Mouse (Mus musculus) Patski (cell line): ENCODE data around the gene Jun. TPM values are rescaled to one million over a fixed set of nuclear protein-coding genes. Genes with fewer than 3 reads are reported as not detected.

Experiments used
- ATAC-seq: fragments of 100-300 bp; one replicate; pipeline ENCODE4 v1.8.0; 2021
- CTCF ChIA-PET: fragments of 350-600 bp; sonication (Branson Sonifier 250); formaldehyde crosslinking; loops from one replicate; lab custom pipeline; 2022; ENCODE audit warnings: inconsistent platforms; lab: Charles Lee
- POLR2A ChIA-PET: fragments of 350-600 bp; sonication (Branson Sonifier 250); formaldehyde crosslinking; loops from one replicate; lab custom pipeline; 2022; ENCODE audit warnings: antibody characterized with exemption, inconsistent platforms; lab: Charles Lee
- DNase-seq: peaks from one replicate; pipeline ENCODE4 v3.0.0-alpha.2; 2011; ENCODE audit warnings: low read depth, low spot score
- H3K27me3 ChIP-seq: fragments of 371-371 bp; one replicate; pipeline ENCODE4 v1.5.1; 2021
- CTCF ChIP-seq: fragments of 100-300 bp; IDR thresholded peaks from one replicate; pipeline ENCODE4 v1.5.1; 2021
- in situ Hi-C: fragments of 300-500 bp; cut with MboI; formaldehyde crosslinking; loops from 3 replicates; pipeline ENCODE4 v1.11.1; 2018; ENCODE audit warnings: low pct_unique_long_range_greater_than_20kb, mixed read lengths
- polyA plus RNA-seq: library from polyadenylated mRNA; unstranded; gene quantifications from one replicate; pipeline ENCODE4 v1.2.3, GENCODE M21; 2021

The Jun gene
- polyA plus RNA-seq, 1 experiment from 2014 or later = 122 TPM

DNA sequence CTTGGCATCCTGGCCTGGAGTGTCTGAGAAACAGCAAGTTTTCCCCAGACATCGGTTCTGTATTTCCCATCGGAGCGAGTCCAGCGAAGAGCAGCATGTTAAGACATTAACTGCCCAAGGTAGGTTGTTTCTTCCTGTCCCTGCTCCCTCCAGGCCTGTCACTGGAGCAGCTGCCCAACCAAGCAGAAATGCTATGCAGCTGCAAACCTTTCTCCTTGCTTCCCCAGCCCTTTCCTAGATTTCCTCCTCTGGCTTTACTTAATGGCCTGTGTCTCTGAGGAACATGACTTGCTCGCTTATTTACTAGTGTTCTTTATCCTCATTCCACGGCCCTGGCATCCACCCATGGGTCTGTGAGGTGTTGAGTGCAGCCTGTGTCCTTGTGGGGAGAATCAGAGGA is 41.6 kb upstream of the Jun start:
- no peaks in the 10 kb centered on the region for H3K27me3 ChIP-seq
- TF ChIP-seq CTCF = no peak
- ChIA-PET POLR2A (no interaction called here), CTCF (interaction anchor here (1.2 to 2.1 kb wide), 2 partner anchors 10 to 64 kb away, joined by 3 to 6 read pairs; no protein-coding TSS in a partner anchor)
- DNase-seq (no peak), ATAC-seq (no peak)
- in situ Hi-C loops = no loop called here

DNA sequence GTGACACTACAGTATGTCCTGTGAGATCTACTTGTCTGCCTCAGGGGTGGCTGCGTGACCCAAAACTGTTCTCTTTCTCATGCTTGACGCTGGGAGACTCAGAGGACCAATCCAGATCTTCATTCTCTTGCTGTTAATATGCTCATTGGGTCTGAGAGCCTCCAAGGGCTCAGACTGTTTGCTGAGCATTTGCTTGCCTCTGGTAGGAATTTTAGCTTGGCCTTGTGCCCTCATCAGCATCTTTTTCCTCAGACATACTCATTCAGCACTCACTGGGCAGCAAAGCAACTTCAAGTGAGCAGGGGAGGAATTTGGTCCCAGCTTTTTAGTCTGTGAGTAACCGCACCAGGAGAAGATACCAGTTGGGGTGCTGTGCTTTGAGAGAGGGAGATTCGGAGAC is 40.5 kb upstream of the Jun start:
- in situ Hi-C loops = no loop called here
- POLR2A ChIA-PET = no interaction called here
- TF ChIP-seq CTCF = no peak
- ATAC-seq (no peak), DNase-seq (no peak)
- CTCF ChIA-PET = interaction anchor here (2.1 kb wide), 1 partner anchor 9 kb away, joined by 6 read pairs; no protein-coding TSS in a partner anchor
- no peaks in the 10 kb centered on the region for H3K27me3 ChIP-seq

DNA sequence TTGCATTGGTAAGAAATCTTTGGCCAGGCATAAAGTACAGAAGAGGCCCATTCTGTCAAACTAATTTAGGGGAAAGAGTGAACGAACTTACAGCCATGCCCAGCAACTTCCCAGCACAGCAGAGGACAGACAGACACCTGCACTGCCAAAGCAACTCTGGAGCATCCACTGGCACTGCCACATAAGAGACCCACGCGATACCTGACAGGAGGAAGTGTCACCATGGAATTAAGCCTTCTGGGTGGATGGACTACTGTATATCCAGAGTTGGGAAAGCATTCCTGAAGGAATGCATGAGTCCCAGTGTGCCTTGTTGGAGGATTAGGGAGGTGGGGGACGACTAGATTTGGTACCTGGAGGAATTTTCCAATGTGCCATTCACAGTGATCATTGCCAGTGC is 39.5 kb upstream of the Jun start:
- ChIA-PET POLR2A (no interaction called here), CTCF (interaction anchor here (2.1 kb wide), 1 partner anchor 8 kb away, joined by 6 read pairs; no protein-coding TSS in a partner anchor)
- in situ Hi-C loops = no loop called here
- no peak for DNase-seq
- no peak for ATAC-seq
- H3K27me3 ChIP-seq = no peaks in the 10 kb centered on the region
- TF ChIP-seq CTCF = no peak

DNA sequence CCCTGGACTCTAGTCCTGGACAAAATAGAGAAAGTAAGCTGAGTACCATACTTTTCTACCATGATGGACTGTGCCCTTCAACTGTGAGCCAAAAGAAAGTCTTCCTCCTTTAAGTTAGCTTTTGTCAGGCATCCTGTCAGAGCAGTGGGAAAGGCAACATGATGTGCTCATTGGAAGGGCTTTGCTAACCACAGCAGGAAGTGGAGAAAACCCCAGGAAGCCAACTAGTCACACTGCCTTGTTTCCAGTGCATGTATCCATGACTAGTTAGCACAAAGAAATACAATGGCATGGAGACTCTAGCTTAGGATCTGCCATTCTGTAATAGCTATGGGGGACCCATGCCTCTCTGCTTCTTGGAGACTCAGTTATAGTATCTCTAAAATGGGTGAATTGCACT is 37.9 kb upstream of the Jun start:
- DNase-seq (no peak), ATAC-seq (no peak)
- CTCF ChIA-PET = interaction anchor here (1.1 to 1.3 kb wide), 2 partner anchors 9 to 501 kb away, joined by 3 read pairs; no protein-coding TSS in a partner anchor
- H3K27me3 ChIP-seq = no peaks in the 10 kb centered on the region
- no peak for TF ChIP-seq CTCF
- in situ Hi-C loops = no loop called here
- POLR2A ChIA-PET = no interaction called here

DNA sequence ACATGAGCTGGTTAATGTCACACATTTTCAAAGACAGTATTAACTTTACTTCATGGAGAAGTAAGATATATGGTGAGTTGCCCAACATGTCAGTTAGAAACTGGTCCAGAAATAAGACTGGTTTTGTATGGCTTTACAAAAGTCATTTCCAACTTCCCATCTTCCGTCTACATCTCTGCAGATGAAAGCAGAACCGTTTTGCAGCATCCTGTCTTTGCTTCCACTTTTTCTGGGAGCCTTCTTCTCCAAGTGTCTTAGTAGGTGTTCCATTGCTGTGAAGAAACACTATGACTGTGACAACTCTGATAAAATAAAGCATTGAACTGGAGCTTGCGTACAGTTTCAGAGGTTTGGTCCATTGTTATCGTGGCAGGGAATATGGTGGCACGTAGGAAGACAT is 37.0 kb upstream of the Jun start:
- TF ChIP-seq CTCF = no peak
- ChIA-PET CTCF (interaction anchor here (1.3 kb wide), 1 partner anchor 500 kb away, joined by 3 read pairs; no protein-coding TSS in a partner anchor), POLR2A (no interaction called here)
- no peak for DNase-seq
- no peak for ATAC-seq
- in situ Hi-C loops = no loop called here
- H3K27me3 ChIP-seq = no peaks in the 10 kb centered on the region

DNA sequence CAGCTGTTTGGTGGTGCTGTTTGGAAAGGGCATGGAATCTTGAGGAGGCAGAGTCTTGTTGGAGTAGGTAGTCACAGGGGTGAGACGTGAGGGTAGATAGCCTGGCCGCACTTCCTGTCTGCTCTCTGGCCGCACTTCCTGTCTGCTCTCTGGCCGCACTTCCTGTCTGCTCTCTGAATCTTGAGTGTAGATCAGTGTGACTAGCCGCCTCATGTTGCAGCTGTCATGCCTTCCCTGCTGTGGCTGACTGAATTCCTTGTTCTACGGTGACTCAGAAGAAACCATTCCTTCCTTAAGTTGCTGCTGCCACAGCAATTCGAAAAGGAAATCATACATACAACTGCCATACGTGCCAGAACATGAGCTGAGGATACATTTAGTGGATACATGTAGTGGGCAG is 31.9 kb upstream of the Jun start:
- ChIA-PET POLR2A (no interaction called here), CTCF (interaction anchor here (1.6 kb wide), 1 partner anchor 9 kb away, joined by 6 read pairs; no protein-coding TSS in a partner anchor)
- ATAC-seq (no peak), DNase-seq (no peak)
- no peak for TF ChIP-seq CTCF
- in situ Hi-C loops = no loop called here
- no peaks in the 10 kb centered on the region for H3K27me3 ChIP-seq

DNA sequence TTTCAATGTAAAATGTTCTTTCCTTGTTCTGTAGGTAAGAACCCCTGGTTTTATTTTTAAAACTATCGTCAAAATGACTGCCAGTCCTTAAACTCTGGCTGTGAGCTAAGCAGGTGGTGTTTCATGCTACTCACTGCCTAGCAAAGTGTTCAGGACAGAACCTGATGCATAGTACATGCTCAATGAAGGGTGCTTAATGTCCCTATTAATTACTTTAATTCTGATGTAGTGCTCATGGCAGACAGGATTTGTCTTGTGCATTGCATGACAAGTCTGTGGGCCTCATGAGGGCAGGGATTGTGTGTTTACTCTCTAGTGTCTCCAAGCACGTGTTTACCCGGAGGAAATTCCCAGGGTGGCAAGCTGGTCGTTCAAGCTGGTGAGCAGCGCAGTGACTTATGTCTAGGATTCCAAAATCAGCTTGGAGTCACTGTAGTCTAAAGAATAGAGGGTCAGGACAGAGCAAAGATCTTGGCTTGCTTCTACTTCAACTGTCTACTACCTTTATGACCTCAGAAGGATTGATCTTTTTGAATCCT is 31.2 kb upstream of the Jun start:
- ATAC-seq (no peak), DNase-seq (no peak)
- no peak for TF ChIP-seq CTCF
- H3K27me3 ChIP-seq = no peaks in the 10 kb centered on the region
- in situ Hi-C loops = no loop called here
- POLR2A ChIA-PET = no interaction called here
- CTCF ChIA-PET = interaction anchor here (1.6 kb wide), 1 partner anchor 9 kb away, joined by 6 read pairs; no protein-coding TSS in a partner anchor

DNA sequence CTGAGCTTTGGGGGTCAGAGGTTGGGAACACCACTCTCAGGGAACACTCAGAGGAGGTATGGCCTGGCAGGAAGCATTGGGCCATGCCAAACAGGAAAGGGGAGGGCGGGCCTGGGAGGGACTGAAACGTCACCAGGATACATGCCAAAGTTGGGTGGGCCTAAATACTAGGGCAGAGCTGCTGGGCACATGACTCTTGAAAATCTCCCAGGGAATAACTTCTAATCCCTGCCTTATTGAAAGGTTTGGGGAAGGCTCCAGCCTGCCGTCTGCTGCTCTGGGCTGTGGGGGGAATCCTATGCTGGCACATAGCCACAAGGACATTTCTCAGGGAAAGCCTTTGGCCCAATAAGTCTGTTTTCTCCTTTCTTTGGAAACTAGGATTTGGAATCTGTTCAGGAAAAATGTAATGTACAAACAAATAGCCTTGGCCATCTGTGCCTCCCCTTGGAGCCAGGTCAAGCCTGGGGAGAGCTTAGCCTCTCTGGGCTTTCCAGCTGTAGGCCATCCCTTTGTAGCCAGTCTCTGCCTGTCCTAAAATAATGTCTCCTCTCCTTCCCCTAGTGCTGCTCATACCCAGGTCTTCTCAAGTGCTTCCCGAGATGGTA is 30.6 kb upstream of the Jun start:
- ChIA-PET POLR2A (no interaction called here), CTCF (no interaction called here)
- in situ Hi-C loops = no loop called here
- no peaks in the 10 kb centered on the region for H3K27me3 ChIP-seq
- ATAC-seq (peak; percentile 65), DNase-seq (no peak)
- TF ChIP-seq CTCF = no peak

DNA sequence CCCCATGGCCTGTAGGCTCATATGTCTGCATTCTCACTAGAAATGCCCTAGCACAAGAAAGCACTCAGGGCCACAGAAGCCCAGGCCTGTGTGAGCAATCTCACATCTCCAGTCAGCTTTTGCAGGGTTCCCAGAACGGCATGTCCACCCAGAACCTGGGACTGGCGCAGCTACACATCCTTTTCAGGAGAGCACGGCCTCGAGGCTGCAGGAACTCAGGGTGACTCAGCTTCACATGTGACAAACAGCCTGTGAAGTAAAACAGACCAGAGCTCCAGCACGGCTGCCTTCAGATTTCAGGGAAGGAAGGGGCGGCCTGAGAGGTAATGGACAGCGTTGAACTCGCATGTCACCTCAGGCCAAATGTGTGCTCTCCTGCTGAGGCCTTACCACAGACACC is 29.6 kb upstream of the Jun start:
- ChIA-PET POLR2A (no interaction called here), CTCF (interaction anchor here (1.3 to 1.6 kb wide), 2 partner anchors 11 to 28 kb away, joined by 3 to 4 read pairs; no protein-coding TSS in a partner anchor)
- no peaks in the 10 kb centered on the region for H3K27me3 ChIP-seq
- TF ChIP-seq CTCF = no peak
- in situ Hi-C loops = no loop called here
- peak; percentile 65 for ATAC-seq
- no peak for DNase-seq

DNA sequence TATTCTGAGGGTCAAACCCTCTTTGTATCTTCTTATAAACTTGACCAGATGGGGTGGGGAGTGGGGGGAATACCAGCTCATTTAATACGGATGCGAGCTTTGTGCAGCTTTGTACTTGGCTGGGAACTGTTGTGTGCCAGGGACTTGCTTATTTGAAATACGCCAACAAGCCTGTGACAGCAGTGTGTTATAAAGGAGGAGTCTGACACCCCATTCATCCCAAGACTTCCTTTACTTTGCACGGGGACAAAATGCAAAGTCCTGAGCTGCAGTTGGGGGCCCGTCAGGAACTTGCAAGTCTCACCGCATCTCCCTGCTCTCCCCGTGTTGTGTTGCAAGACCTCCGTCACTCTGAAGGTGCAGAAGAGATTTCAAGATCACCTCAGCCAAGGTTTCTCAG is 26.6 kb upstream of the Jun start:
- H3K27me3 ChIP-seq = no peaks in the 10 kb centered on the region
- no peak for TF ChIP-seq CTCF
- DNase-seq = no peak
- in situ Hi-C loops = no loop called here
- CTCF ChIA-PET = no interaction called here
- no peak for ATAC-seq
- POLR2A ChIA-PET = no interaction called here

DNA sequence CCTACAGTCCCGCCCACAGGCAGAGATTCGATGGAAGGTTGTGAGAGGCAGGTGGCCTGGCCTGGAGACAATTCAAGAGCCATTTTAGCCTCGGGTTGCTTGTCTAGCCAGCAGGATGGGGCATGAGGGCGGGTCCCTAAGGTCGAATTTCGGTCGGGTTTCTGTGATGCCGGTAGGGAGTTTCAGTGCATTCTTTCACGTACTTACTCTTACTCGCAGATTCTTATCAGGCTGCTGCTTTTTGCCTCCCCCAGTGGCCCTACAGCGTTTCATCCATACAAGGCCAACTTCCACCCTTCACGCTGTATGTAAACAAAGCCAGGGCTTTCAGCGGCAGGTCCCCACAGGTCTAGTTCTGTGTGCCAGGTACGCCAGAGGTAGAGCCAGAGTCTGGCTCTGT is 24.3 kb upstream of the Jun start:
- TF ChIP-seq CTCF = no peak
- no peak for DNase-seq
- in situ Hi-C loops = no loop called here
- H3K27me3 ChIP-seq = no peaks in the 10 kb centered on the region
- POLR2A ChIA-PET = no interaction called here
- ATAC-seq = no peak
- CTCF ChIA-PET = no interaction called here
